Mouse (Mus musculus) MEL (cell line): ENCODE results near the gene Wipf3. TPM values are rescaled to one million over a fixed set of nuclear protein-coding genes. Genes with fewer than 3 reads are reported as not detected.

Experiments
- DNase-seq: peaks from one replicate; pipeline ENCODE4 v3.0.0; 2011; ENCODE audit warnings: low read depth, low spot score
- H3K27ac ChIP-seq: 2 replicates; pipeline ENCODE4 v1.5.1; 2012; ENCODE audit warnings: low read depth, mild to moderate bottlenecking, control low read depth, low read length, moderate library complexity; ENCODE audit not compliant: control insufficient read depth
- H3K27me3 ChIP-seq, 2 experiments: fragments of 150-350 bp in 1 of 2; sonication (generic) in 1 of 2; 2 replicates each; pipeline ENCODE4 v1.6.1; 2012; ENCODE audit warnings: low read length in 2 of 2, mild to moderate bottlenecking in 2 of 2, improper control_type of control experiment in 1 of 2, moderate library complexity in 1 of 2; ENCODE audit not compliant: insufficient read depth in 2 of 2, control insufficient read depth in 1 of 2
- H3K36me3 ChIP-seq, 2 experiments: 2 replicates each; pipeline ENCODE4 v1.6.1; 2012 to 2014; ENCODE audit warnings: low read length in 2 of 2, improper control_type of control experiment in 1 of 2, inconsistent platforms in 1 of 2, mild to moderate bottlenecking in 1 of 2; ENCODE audit not compliant: insufficient read depth in 2 of 2, control insufficient read depth in 1 of 2
- H3K4me1 ChIP-seq, 2 experiments: fragments of 150-350 bp in 1 of 2; sonication (generic) in 1 of 2; 2 replicates each; pipeline ENCODE4 v1.6.1; 2012; ENCODE audit warnings: low read length in 2 of 2, improper control_type of control experiment in 1 of 2, mild to moderate bottlenecking in 1 of 2; ENCODE audit not compliant: insufficient read depth in 2 of 2, control insufficient read depth in 1 of 2
- H3K4me3 ChIP-seq, 2 experiments: fragments of 150-350 bp in 1 of 2; sonication (generic) in 1 of 2; 2 replicates each; pipeline ENCODE4 v1.5.1; 2012; ENCODE audit warnings: low read depth in 2 of 2, low read length in 2 of 2, mild to moderate bottlenecking in 2 of 2, moderate library complexity in 2 of 2, control low read depth in 1 of 2, improper control_type of control experiment in 1 of 2; ENCODE audit not compliant: control insufficient read depth in 1 of 2, insufficient read depth in 1 of 2
- H3K79me2 ChIP-seq: 2 replicates; pipeline ENCODE4 v1.6.1; 2012; ENCODE audit warnings: mild to moderate bottlenecking, low read length, moderate library complexity; ENCODE audit not compliant: control insufficient read depth, poor library complexity, insufficient read depth
- H3K9ac ChIP-seq: 2 replicates; pipeline ENCODE4 v1.6.1; 2012; ENCODE audit warnings: low read depth, mild to moderate bottlenecking, control low read depth, low read length, moderate library complexity; ENCODE audit not compliant: control insufficient read depth, poor library complexity, severe bottlenecking
- H3K9me3 ChIP-seq: fragments of 150-350 bp; sonication (generic); replicated peaks from 2 replicates; pipeline ENCODE4 v1.6.1; 2012; ENCODE audit warnings: mild to moderate bottlenecking, low read length, improper control_type of control experiment, moderate library complexity; ENCODE audit not compliant: insufficient read depth
- BHLHE40 ChIP-seq: IDR thresholded peaks from 2 replicates; pipeline ENCODE4 v1.6.1; 2012; ENCODE audit warnings: low read depth, mild to moderate bottlenecking, inconsistent platforms, low read length, improper control_type of control experiment, borderline replicate concordance
- CHD1 ChIP-seq: IDR thresholded peaks from 2 replicates; pipeline ENCODE4 v1.6.1; 2012; ENCODE audit warnings: low read depth, mild to moderate bottlenecking, inconsistent platforms, low read length, improper control_type of control experiment
- CTCF ChIP-seq, 3 experiments: IDR thresholded peaks in 2 of 3; conservative IDR thresholded peaks in 1 of 3; 2 replicates each; pipeline ENCODE4 v1.5.1; 2011 to 2012; ENCODE audit warnings: low read length in 3 of 3, low read depth in 2 of 3, mild to moderate bottlenecking in 2 of 3, improper control_type of control experiment in 1 of 3, inconsistent platforms in 1 of 3, mixed read lengths in 1 of 3, moderate library complexity in 1 of 3; ENCODE audit not compliant: control insufficient read depth in 1 of 3, insufficient read depth in 1 of 3, poor library complexity in 1 of 3, severe bottlenecking in 1 of 3
- ETS1 ChIP-seq: IDR thresholded peaks from 2 replicates; pipeline ENCODE4 v1.6.1; 2012; ENCODE audit warnings: low read depth, mild to moderate bottlenecking, inconsistent platforms, low read length, improper control_type of control experiment, moderate library complexity
- GATA1 ChIP-seq: IDR thresholded peaks from 2 replicates; pipeline ENCODE4 v1.6.1; 2011; ENCODE audit warnings: low read depth, low read length, improper control_type of control experiment
- KAT2A ChIP-seq: conservative IDR thresholded peaks from 2 replicates; pipeline ENCODE4 v1.6.1; 2012; ENCODE audit warnings: low read depth, low read length, improper control_type of control experiment, inconsistent platforms
- NRF1 ChIP-seq: IDR thresholded peaks from 2 replicates; pipeline ENCODE4 v1.6.1; 2014; ENCODE audit warnings: low read depth, mild to moderate bottlenecking, inconsistent platforms, low read length, improper control_type of control experiment, moderate library complexity; ENCODE audit not compliant: poor library complexity, insufficient read depth, severe bottlenecking
- RAD21 ChIP-seq: IDR thresholded peaks from 2 replicates; pipeline ENCODE4 v1.6.1; 2011; ENCODE audit warnings: mild to moderate bottlenecking, low read depth, low read length, improper control_type of control experiment
- SMC3 ChIP-seq: IDR thresholded peaks from 2 replicates; pipeline ENCODE4 v1.6.1; 2011; ENCODE audit warnings: low read depth, low read length, improper control_type of control experiment
- UBTF ChIP-seq: IDR thresholded peaks from 2 replicates; pipeline ENCODE4 v1.6.1; 2012; ENCODE audit warnings: low read depth, mild to moderate bottlenecking, inconsistent platforms, low read length, improper control_type of control experiment, moderate library complexity, borderline replicate concordance; ENCODE audit not compliant: insufficient read depth
- USF1 ChIP-seq: IDR thresholded peaks from 2 replicates; pipeline ENCODE4 v1.6.1; 2014; ENCODE audit warnings: low read depth, mild to moderate bottlenecking, inconsistent platforms, low read length, improper control_type of control experiment, moderate library complexity
- ZC3H11A ChIP-seq: IDR thresholded peaks from 2 replicates; pipeline ENCODE4 v1.6.1; 2012; ENCODE audit warnings: low read depth, mild to moderate bottlenecking, inconsistent platforms, low read length, improper control_type of control experiment
- ZKSCAN1 ChIP-seq: IDR thresholded peaks from 2 replicates; pipeline ENCODE4 v1.6.1; 2012; ENCODE audit warnings: low read depth, mild to moderate bottlenecking, inconsistent platforms, low read length, improper control_type of control experiment, moderate library complexity
- ZNF384 ChIP-seq: IDR thresholded peaks from 2 replicates; pipeline ENCODE4 v1.6.1; 2012; ENCODE audit warnings: low read depth, mild to moderate bottlenecking, inconsistent platforms, low read length, improper control_type of control experiment
- polyA plus RNA-seq, 2 experiments: library from polyadenylated mRNA; stranded (reverse) in 1 of 2; unstranded in 1 of 2; fragments of >175 nt in 1 of 2; fragments of >200 nt in 1 of 2; gene quantifications; 2 replicates each; pipeline versions ENCODE4 v1.2.1 to v1.2.4; 2012; ENCODE audit warnings: low replicate concordance in 2 of 2, low read depth in 1 of 2; ENCODE audit not compliant: insufficient read length in 2 of 2, insufficient read depth in 1 of 2, missing spikeins in 1 of 2
- total RNA-seq: library from RNA; depleted of rRNA; stranded (reverse); fragments of 300-350 nt; gene quantifications from 2 replicates; pipeline ENCODE4 v1.2.3, GENCODE M21; 2012

The Wipf3 gene
- total and polyA plus RNA-seq, 3 experiments: not detected

DNA sequence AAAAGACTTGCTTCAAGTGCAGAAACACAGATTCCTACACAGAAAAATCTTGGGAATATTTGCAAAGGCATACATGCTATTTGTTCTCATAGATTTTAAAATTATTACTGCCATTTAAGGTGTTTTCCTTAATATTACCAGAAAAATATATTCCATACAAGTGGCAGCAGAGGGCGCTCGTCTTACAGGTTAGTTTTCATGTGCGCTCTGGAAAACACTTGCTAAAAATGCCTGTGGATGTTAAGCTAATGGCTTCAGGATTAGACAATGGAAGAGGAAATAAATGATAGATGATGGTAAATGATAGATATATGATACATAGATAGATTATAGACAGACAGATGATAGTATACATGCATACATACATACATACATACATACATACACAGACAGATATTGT lies 37.6 kb upstream of the Wipf3 start:
- Histone ChIP-seq H3K9ac (no peak overlapping the region), H3K9me3 (no peaks in the 10 kb centered on the region), H3K79me2 (no peaks in the 10 kb centered on the region), H3K4me3 (no peak overlapping the region), H3K27me3 (no peaks in the 10 kb centered on the region), H3K4me1 (no peaks in the 10 kb centered on the region), H3K27ac (no peak overlapping the region), H3K36me3 (no peaks in the 10 kb centered on the region)
- peak; percentile 43 for DNase-seq
- no peak for TF ChIP-seq ZKSCAN1
- no peak for TF ChIP-seq UBTF
- no peak for TF ChIP-seq CHD1
- peak; percentile 47 for TF ChIP-seq SMC3
- peak; percentile 63 for TF ChIP-seq RAD21
- peak; percentile 31; the same call in 1 of the 2 replicates for TF ChIP-seq ZC3H11A
- TF ChIP-seq CTCF (IDR thresholded peaks at IDR 0.05 in 2 of 3, conservative IDR thresholded peaks at IDR 0.05 in 1 of 3; ENCODE audit: control insufficient read depth in 1 of 3, insufficient read depth in 1 of 3, low read depth in 2 of 3, low read length in 3 of 3, poor library complexity in 1 of 3, severe bottlenecking in 1 of 3): peak in 2 of 3 experiments; percentile 44 to 58; a peak in 5 of 6 replicates

GRCm38 (mm10) chr6:54393886-54394285 lies 35.5 kb upstream of the Wipf3 start:
- no peak overlapping the region for H3K27ac ChIP-seq
- no peaks in the 10 kb centered on the region for H3K79me2 ChIP-seq
- H3K4me1 ChIP-seq: no peaks in the 10 kb centered on the region
- H3K36me3 ChIP-seq: no peaks in the 10 kb centered on the region
- H3K9me3 ChIP-seq: no peaks in the 10 kb centered on the region
- no peak for TF ChIP-seq NRF1
- TF ChIP-seq GATA1: no peak
- no peak for TF ChIP-seq USF1
- no peak for TF ChIP-seq ZNF384
- TF ChIP-seq BHLHE40: no peak
- no peak for TF ChIP-seq KAT2A
- TF ChIP-seq ETS1: no peak
- TF ChIP-seq, all 39 proteins: peak for 0
- H3K9ac ChIP-seq: no peak overlapping the region
- H3K4me3 ChIP-seq: no peak overlapping the region
- no peak for DNase-seq
- no peaks in the 10 kb centered on the region for H3K27me3 ChIP-seq
